Mouse (Mus musculus): ENCODE measurements around the gene Acot5.
A peak's percentile ranks its signal among the peaks of the same experiment; 100 is the strongest.
"Not testable (repeated sequence)": the region's sequence is repeated elsewhere in the genome, so short reads cannot be mapped to it uniquely, and the experiment has no call there.

Gene Acot5

GRCm38 (mm10) chr12:84068986-84069385, at the start of gene Acot5:
Gene Acot5 (plus strand): TSS chr12:84069325.
- DNase-seq (ENCODE audit: low spot score in 2 of 2): no peak

- peak; percentile 57 to 82 for DNase-seq (ENCODE audit: low spot score in 2 of 2)
These were observed 48.6 kb upstream of the Acot5 start for GRCm38 (mm10) chr12:84020528-84020927.

GRCm38 (mm10) chr12:84022266-84022665, 46.9 kb upstream of the Acot5 start:
- DNase-seq (ENCODE audit: low spot score in 2 of 2): not testable (repeated sequence)

- no peak for DNase-seq (ENCODE audit: low spot score in 2 of 2)
These were observed 45.9 kb upstream of the Acot5 start for GRCm38 (mm10) chr12:84023052-84023745.

GRCm38 (mm10) chr12:84025888-84026287, 43.2 kb upstream of the Acot5 start:
- no peak for DNase-seq (ENCODE audit: low spot score in 2 of 2)

- not testable (repeated sequence) for DNase-seq (ENCODE audit: low spot score in 2 of 2)
These were observed 40.8 kb upstream of the Acot5 start for GRCm38 (mm10) chr12:84028328-84028727.

- not testable (repeated sequence) for DNase-seq (ENCODE audit: low spot score in 2 of 2)
These were observed 40.1 kb upstream of the Acot5 start for GRCm38 (mm10) chr12:84029043-84029442.

- DNase-seq (ENCODE audit: low spot score in 2 of 2): peak; percentile 47 to 72
These were observed 38.3 kb upstream of the Acot5 start for GRCm38 (mm10) chr12:84030659-84031332.

- no peak for DNase-seq (ENCODE audit: low spot score in 2 of 2)
These were observed 36.3 kb upstream of the Acot5 start for GRCm38 (mm10) chr12:84032854-84033253.

- DNase-seq (ENCODE audit: low spot score in 2 of 2): not testable (repeated sequence)
These were observed 35.8 kb upstream of the Acot5 start for GRCm38 (mm10) chr12:84033302-84033701.

- DNase-seq (ENCODE audit: low spot score in 2 of 2): no peak
These were observed 35.0 kb upstream of the Acot5 start for GRCm38 (mm10) chr12:84034108-84034507.

GRCm38 (mm10) chr12:84038241-84038640, 30.9 kb upstream of the Acot5 start, which contains the start of gene Acot4:
Gene Acot4 (plus strand): TSS chr12:84038379.
- DNase-seq (ENCODE audit: low spot score in 2 of 2): not testable (repeated sequence)

- DNase-seq (ENCODE audit: low spot score in 2 of 2): peak; percentile 18 to 22
These were observed 30.4 kb upstream of the Acot5 start, which contains the start of gene Gm49366 for GRCm38 (mm10) chr12:84038691-84039111. Gene Gm49366 (plus strand): TSS chr12:84038935.

- no peak for DNase-seq (ENCODE audit: low spot score in 2 of 2)
These were observed 26.9 kb upstream of the Acot5 start for GRCm38 (mm10) chr12:84042248-84042647.

GRCm38 (mm10) chr12:84044045-84044444, 25.1 kb upstream of the Acot5 start:
- no peak for DNase-seq (ENCODE audit: low spot score in 2 of 2)

- DNase-seq (ENCODE audit: low spot score in 2 of 2): no peak
These were observed 22.2 kb upstream of the Acot5 start for GRCm38 (mm10) chr12:84046906-84047305.

GRCm38 (mm10) chr12:84050744-84051143, 18.4 kb upstream of the Acot5 start:
- not testable (repeated sequence) for DNase-seq (ENCODE audit: low spot score in 2 of 2)

GRCm38 (mm10) chr12:84051937-84052474, 17.1 kb upstream of the Acot5 start, which contains the start of gene Acot3:
Gene Acot3 (plus strand): TSS chr12:84052144.
- DNase-seq (ENCODE audit: low spot score in 2 of 2): no peak

- DNase-seq (ENCODE audit: low spot score in 2 of 2): no peak
These were observed 16.5 kb upstream of the Acot5 start for GRCm38 (mm10) chr12:84052609-84053008.

- DNase-seq (ENCODE audit: low spot score in 2 of 2): no peak
These were observed 16.0 kb upstream of the Acot5 start for GRCm38 (mm10) chr12:84053173-84053572.

GRCm38 (mm10) chr12:84053679-84054391, 15.3 kb upstream of the Acot5 start:
- DNase-seq (ENCODE audit: low spot score in 2 of 2): peak in 1 of 2 experiments; percentile 4

- no peak for DNase-seq (ENCODE audit: low spot score in 2 of 2)
These were observed 8.2 kb upstream of the Acot5 start for GRCm38 (mm10) chr12:84060946-84061345.
